Mouse (Mus musculus) forebrain, embryonic 16.5 days (tissue): ENCODE measurements around the gene Oaz2. TPM values are rescaled to one million over a fixed set of nuclear protein-coding genes. Genes with fewer than 3 reads are reported as not detected.

Experiments used
- ATAC-seq: fragments of 200-750 bp; cut with Nextera tagmentation; 2 replicates; pipeline ENCODE4 v1.8.0; 2017; ENCODE audit warnings: mild to moderate bottlenecking, moderate library complexity
- H3K27ac ChIP-seq: fragments of 300-500 bp; sonication (generic); 2 replicates; pipeline ENCODE4 v1.5.1; 2014; ENCODE audit warnings: low read length, control low read depth
- H3K27me3 ChIP-seq: fragments of 300-500 bp; sonication (generic); replicated peaks from 2 replicates; pipeline ENCODE4 v1.6.1; 2014; ENCODE audit warnings: low read length; ENCODE audit not compliant: control insufficient read depth, insufficient read depth
- H3K36me3 ChIP-seq: fragments of 300-500 bp; sonication (generic); 2 replicates; pipeline ENCODE4 v1.6.1; 2014; ENCODE audit not compliant: control insufficient read depth, insufficient read depth
- H3K4me1 ChIP-seq: fragments of 300-500 bp; sonication (generic); replicated peaks from 2 replicates; pipeline ENCODE4 v1.6.1; 2014; ENCODE audit warnings: low read length; ENCODE audit not compliant: control insufficient read depth, insufficient read depth
- H3K4me2 ChIP-seq: fragments of 300-500 bp; sonication (generic); 2 replicates; pipeline ENCODE4 v1.6.1; 2014; ENCODE audit warnings: mild to moderate bottlenecking, low read length, control low read depth
- H3K4me3 ChIP-seq: fragments of 300-500 bp; sonication (generic); replicated peaks from 2 replicates; pipeline ENCODE4 v1.5.1; 2014; ENCODE audit warnings: mild to moderate bottlenecking, low read length, control low read depth
- H3K9ac ChIP-seq: fragments of 300-500 bp; sonication (generic); replicated peaks from 2 replicates; pipeline ENCODE4 v1.6.1; 2014; ENCODE audit warnings: low read depth, low read length, control low read depth
- H3K9me3 ChIP-seq: fragments of 300-500 bp; sonication (generic); 2 replicates; pipeline ENCODE4 v1.6.1; 2016; ENCODE audit warnings: low read length; ENCODE audit not compliant: control insufficient read depth
- WGBS: fragments of 180-500 bp; shearing (Covaris S2); extraction: QIAGEN DNeasy Blood & Tissue Kit; methylation state at CpG from one replicate; pipeline ENCODE4 v1.1.7; 2014; 5-methylcytosine and 5-hydroxymethylcytosine counted together
- polyA plus RNA-seq: library from polyadenylated mRNA; unstranded; fragments of >200 nt; fragmentation: Nextera tagmentation; extraction: Ambion mirVana; gene quantifications from 2 replicates; pipeline ENCODE4 v1.2.1, GENCODE M21; 2015

Oaz2 gene
- polyA plus RNA-seq, 1 experiment from 2014 or later, result 364 TPM

- 2% methylated on average over 3 of the region's 3 CpGs for WGBS
- ATAC-seq, result no peak
- Histone ChIP-seq H3K27ac (no peak overlapping the region), H3K4me2 (no peak overlapping the region), H3K27me3 (no peaks in the 10 kb centered on the region), H3K9ac (no peak overlapping the region), H3K9me3 (no peaks in the 10 kb centered on the region), H3K36me3 (no peaks in the 10 kb centered on the region), H3K4me1 (no peaks in the 10 kb centered on the region), H3K4me3 (no peak overlapping the region)
Observed at GRCm38 (mm10) chr9:65664163-65664562, 3.6 kb upstream of the Oaz2 start.

- WGBS, result 6% methylated on average over 5 of the region's 5 CpGs
- Histone ChIP-seq H3K9ac (no peak overlapping the region), H3K36me3 (no peaks in the 10 kb centered on the region), H3K27me3 (no peaks in the 10 kb centered on the region), H3K4me3 (no peak overlapping the region), H3K27ac (no peak overlapping the region), H3K4me1 (no peaks in the 10 kb centered on the region), H3K4me2 (no peak overlapping the region), H3K9me3 (no peaks in the 10 kb centered on the region)
- peak; percentile 36; the same call in 1 of the 2 replicates for ATAC-seq
Observed at GRCm38 (mm10) chr9:65666042-65666441, 1.8 kb upstream of the Oaz2 start.

GRCm38 (mm10) chr9:65671431-65671931 lies 3.7 kb downstream of the Oaz2 start:
- Histone ChIP-seq H3K27ac (no peak overlapping the region), H3K4me1 (peaks cover 5% of the 10 kb centered on the region), H3K36me3 (no peaks in the 10 kb centered on the region), H3K27me3 (no peaks in the 10 kb centered on the region), H3K9me3 (no peaks in the 10 kb centered on the region), H3K9ac (no peak overlapping the region), H3K4me3 (no peak overlapping the region), H3K4me2 (no peak overlapping the region)
- 62% methylated on average over 9 of the region's 9 CpGs for WGBS
- ATAC-seq, result no peak

GRCm38 (mm10) chr9:65672996-65673395 lies 5.2 kb downstream of the Oaz2 start:
- no peaks in the 10 kb centered on the region for H3K36me3 ChIP-seq
- H3K4me1 ChIP-seq, result peaks cover 16% of the 10 kb centered on the region
- no peak overlapping the region for H3K4me3 ChIP-seq
- H3K27me3 ChIP-seq, result no peaks in the 10 kb centered on the region
- WGBS, result 85% methylated on average over 11 of the region's 11 CpGs
- H3K4me2 ChIP-seq, result no peak overlapping the region
- H3K9me3 ChIP-seq, result no peaks in the 10 kb centered on the region
- ATAC-seq, result no peak
- no peak overlapping the region for H3K27ac ChIP-seq
- H3K9ac ChIP-seq, result no peak overlapping the region

- peak; percentile 51; the same call in 1 of the 2 replicates for ATAC-seq
- Histone ChIP-seq H3K27ac (peak overlapping the region; percentile 69), H3K4me1 (peaks cover 38% of the 10 kb centered on the region), H3K4me2 (peak overlapping the region; percentile 56), H3K9me3 (no peaks in the 10 kb centered on the region), H3K4me3 (peak overlapping the region; percentile 62), H3K27me3 (no peaks in the 10 kb centered on the region), H3K9ac (peak overlapping the region; percentile 80), H3K36me3 (no peaks in the 10 kb centered on the region)
- 49% methylated on average over 8 of the region's 8 CpGs for WGBS
Observed at GRCm38 (mm10) chr9:65675461-65676357, 7.9 kb downstream of the Oaz2 start.

GRCm38 (mm10) chr9:65676358-65677118 lies 8.7 kb downstream of the Oaz2 start:
- ATAC-seq, result peak; percentile 99
- H3K9me3 ChIP-seq, result no peaks in the 10 kb centered on the region
- under 1% methylated on average over 28 of the region's 51 CpGs for WGBS
- peaks cover 41% of the 10 kb centered on the region for H3K4me1 ChIP-seq
- peak overlapping the region; percentile 80 for H3K9ac ChIP-seq
- H3K27ac ChIP-seq, result peak overlapping the region; percentile 69
- peak overlapping the region; percentile 62 for H3K4me3 ChIP-seq
- H3K27me3 ChIP-seq, result no peaks in the 10 kb centered on the region
- peak overlapping the region; percentile 94 for H3K4me2 ChIP-seq
- no peaks in the 10 kb centered on the region for H3K36me3 ChIP-seq

- H3K4me2 ChIP-seq, result peak overlapping the region; percentile 94
- WGBS, result 1% methylated on average over 3 of the region's 3 CpGs
- peak overlapping the region; percentile 62 for H3K4me3 ChIP-seq
- H3K27me3 ChIP-seq, result no peaks in the 10 kb centered on the region
- peak overlapping the region; percentile 80 for H3K9ac ChIP-seq
- H3K27ac ChIP-seq, result 0 out of 2 replicates have a peak overlapping the region, but pooled peaks have one; percentile 42
- no peaks in the 10 kb centered on the region for H3K36me3 ChIP-seq
- no peaks in the 10 kb centered on the region for H3K9me3 ChIP-seq
- ATAC-seq, result no peak
- H3K4me1 ChIP-seq, result peaks cover 42% of the 10 kb centered on the region
Observed at GRCm38 (mm10) chr9:65677119-65677462, 9.3 kb downstream of the Oaz2 start.

GRCm38 (mm10) chr9:65679181-65679761 lies 11.5 kb downstream of the Oaz2 start:
- Histone ChIP-seq H3K4me3 (peak overlapping the region; percentile 24), H3K27me3 (no peaks in the 10 kb centered on the region), H3K4me1 (peaks cover 44% of the 10 kb centered on the region), H3K9me3 (no peaks in the 10 kb centered on the region), H3K36me3 (no peaks in the 10 kb centered on the region), H3K27ac (peak overlapping the region; percentile 34; the same call in 1 of the 2 replicates), H3K4me2 (peak overlapping the region; percentile 94), H3K9ac (0 out of 2 replicates have a peak overlapping the region, but pooled peaks have one; percentile 0)
- WGBS, result 26% methylated on average over 5 of the region's 5 CpGs
- no peak for ATAC-seq
